Mouse (Mus musculus) cerebellum, adult 2 months (tissue): Measurements from ENCODE around the gene Tox3.

Experiments
- CTCF ChIP-seq: fragments of 200-500 bp; IDR thresholded peaks from 2 replicates; pipeline ENCODE4 v1.5.1; 2011; ENCODE audit warnings: low read depth, mild to moderate bottlenecking, control low read depth, low read length, moderate library complexity, borderline replicate concordance; ENCODE audit not compliant: insufficient read depth
- POLR2A ChIP-seq: fragments of 200-500 bp; IDR thresholded peaks from 2 replicates; pipeline ENCODE4 v1.6.1; 2011; ENCODE audit warnings: low read length, control low read depth, borderline replicate concordance; ENCODE audit not compliant: insufficient read depth

GRCm38 (mm10) chr8:90346880-90347535 is 1.1 kb downstream of the Tox3 start:
- no peak for TF ChIP-seq CTCF
- TF ChIP-seq POLR2A: no peak
